Mouse (Mus musculus) layer of hippocampus, adult 11-12 months (tissue): ENCODE results near the gene Flt4.

ENCODE experiments used
- DNase-seq: peaks from one replicate; pipeline ENCODE4 v3.0.0; 2022; ENCODE audit warnings: low spot score

Gene Flt4

DNA sequence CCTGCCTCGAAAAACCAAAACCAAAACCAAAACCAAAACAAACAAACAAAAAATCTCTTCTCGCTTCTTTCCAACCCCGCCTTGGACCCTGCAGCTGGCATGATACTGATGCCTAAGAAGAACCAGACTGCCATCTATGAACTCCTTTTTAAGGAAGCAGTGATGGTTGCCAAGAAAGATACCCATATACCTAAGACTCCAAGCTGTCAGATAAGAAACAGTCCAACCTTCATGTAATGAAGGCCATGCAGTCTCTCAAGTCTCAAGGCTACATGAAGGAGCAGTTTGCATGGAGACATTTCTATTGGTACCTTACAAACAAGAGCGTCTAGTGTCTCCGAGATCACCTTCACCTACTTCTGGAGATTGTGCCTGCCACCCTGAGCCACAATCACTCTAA lies 88.7 kb downstream of the Flt4 start:
- DNase-seq: no peak

DNA sequence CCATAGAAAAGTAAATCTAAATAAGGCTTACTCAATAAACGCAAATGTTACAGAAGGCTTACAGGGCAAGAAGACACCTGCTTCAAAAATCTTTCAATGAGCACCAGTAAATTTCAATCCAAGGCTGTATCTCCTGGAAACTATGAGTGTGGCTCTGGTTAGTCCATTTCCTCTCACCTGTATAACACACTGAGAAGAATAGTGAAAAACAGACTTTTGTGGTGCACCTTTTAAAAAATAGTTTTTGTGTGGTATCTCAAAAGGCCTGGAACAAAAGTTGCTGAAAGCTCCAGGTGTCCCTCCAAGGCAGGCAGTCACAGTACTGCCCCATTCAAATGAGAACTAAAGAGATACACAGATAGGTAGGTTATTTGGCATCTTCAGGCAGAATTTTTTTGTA lies 90.0 kb downstream of the Flt4 start:
- no peak for DNase-seq

DNA sequence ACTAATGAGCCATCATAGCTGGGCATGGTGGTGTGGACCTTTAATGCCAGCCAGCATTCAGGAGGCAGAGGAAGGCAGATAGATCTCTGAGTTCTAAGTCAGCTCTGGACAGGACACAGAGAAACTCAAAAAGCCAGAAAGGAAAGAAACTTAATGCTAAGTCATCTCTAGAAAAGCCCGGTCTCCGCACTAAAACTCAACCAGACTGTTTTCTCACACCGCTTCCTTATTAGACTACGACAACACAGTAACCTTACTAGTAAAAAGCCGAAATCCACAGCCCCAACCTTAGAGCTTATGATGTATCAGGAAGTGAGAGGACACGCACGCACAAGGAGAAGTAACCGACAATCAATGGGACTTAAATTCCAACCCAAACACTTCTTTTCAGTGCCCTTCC lies 93.0 kb downstream of the Flt4 start:
- no peak for DNase-seq
